Mouse (Mus musculus) G1E-ER4 (cell line): ENCODE measurements around the gene Elavl3. TPM values are rescaled to one million over a fixed set of nuclear protein-coding genes. Genes with fewer than 3 reads are reported as not detected.

Experiments used
- GATA1 ChIP-seq: IDR thresholded peaks from one replicate; pipeline ENCODE4 v1.8.0; 2012; ENCODE audit warnings: low read length, inconsistent platforms
- polyA plus RNA-seq: library from polyadenylated mRNA; stranded (reverse); fragments of >175 nt; gene quantifications from 2 replicates; pipeline ENCODE4 v1.2.3, GENCODE M21; 2012

Elavl3 gene
- polyA plus RNA-seq, 1 experiment, result not detected

- no peak for TF ChIP-seq GATA1
Measured at GRCm38 (mm10) chr9:22067195-22067594, 15.4 kb upstream of the Elavl3 start.

- no peak for TF ChIP-seq GATA1
Measured at GRCm38 (mm10) chr9:22066433-22066832, 14.6 kb upstream of the Elavl3 start.

GRCm38 (mm10) chr9:22065642-22066041, 13.8 kb upstream of the Elavl3 start:
- TF ChIP-seq GATA1, result no peak

GRCm38 (mm10) chr9:22064341-22064740, 12.5 kb upstream of the Elavl3 start:
- no peak for TF ChIP-seq GATA1

GRCm38 (mm10) chr9:22061339-22061738, 9.5 kb upstream of the Elavl3 start:
- TF ChIP-seq GATA1, result no peak

GRCm38 (mm10) chr9:22058011-22058424, 6.2 kb upstream of the Elavl3 start:
- no peak for TF ChIP-seq GATA1

- no peak for TF ChIP-seq GATA1
Measured at GRCm38 (mm10) chr9:22057031-22057517, 5.3 kb upstream of the Elavl3 start.

- TF ChIP-seq GATA1, result no peak
Measured at GRCm38 (mm10) chr9:22056303-22056910, 4.6 kb upstream of the Elavl3 start.

- no peak for TF ChIP-seq GATA1
Measured at GRCm38 (mm10) chr9:22055713-22056112, 3.9 kb upstream of the Elavl3 start.

GRCm38 (mm10) chr9:22054411-22055076, 2.7 kb upstream of the Elavl3 start:
- TF ChIP-seq GATA1, result no peak

GRCm38 (mm10) chr9:22053657-22054056, 1.8 kb upstream of the Elavl3 start:
- TF ChIP-seq GATA1, result no peak

- TF ChIP-seq GATA1, result no peak
Measured at GRCm38 (mm10) chr9:22051161-22051957, 464 bp downstream of the Elavl3 start.

GRCm38 (mm10) chr9:22050351-22050889, 1.4 kb downstream of the Elavl3 start:
- TF ChIP-seq GATA1, result no peak

GRCm38 (mm10) chr9:22049721-22050270, 2.0 kb downstream of the Elavl3 start:
- no peak for TF ChIP-seq GATA1

- no peak for TF ChIP-seq GATA1
Measured at GRCm38 (mm10) chr9:22049315-22049714, 2.5 kb downstream of the Elavl3 start.

- no peak for TF ChIP-seq GATA1
Measured at GRCm38 (mm10) chr9:22047329-22047728, 4.5 kb downstream of the Elavl3 start.

GRCm38 (mm10) chr9:22041832-22042231, 10.0 kb downstream of the Elavl3 start:
- no peak for TF ChIP-seq GATA1
